Mouse (Mus musculus): ENCODE measurements around the gene Sec14l4. TPM values are rescaled to one million over a fixed set of nuclear protein-coding genes. Genes with fewer than 3 reads are reported as not detected.

Gene Sec14l4
- not detected in 2 replicates for total RNA-seq (2017)

GRCm38 (mm10) chr11:4031126-4031941 is at the start of gene Sec14l4:
Gene Sec14l4, plus strand, starts transcription at chr11:4031462.
- ATAC-seq (replicated peaks in 1 of 2; ENCODE audit: insufficient read depth in 1 of 2, low FRiP score in 2 of 2, low TSS enrichment in 1 of 2, low read depth in 1 of 2, poor library complexity in 2 of 2, severe bottlenecking in 2 of 2) = no peak

- no peak for ATAC-seq (replicated peaks in 1 of 2; ENCODE audit: insufficient read depth in 1 of 2, low FRiP score in 2 of 2, low TSS enrichment in 1 of 2, low read depth in 1 of 2, poor library complexity in 2 of 2, severe bottlenecking in 2 of 2)
These were observed 49.7 kb upstream of the Sec14l4 start for GRCm38 (mm10) chr11:3981536-3981935.

GRCm38 (mm10) chr11:3982275-3983209 is 48.7 kb upstream of the Sec14l4 start:
- no peak for ATAC-seq (replicated peaks in 1 of 2; ENCODE audit: insufficient read depth in 1 of 2, low FRiP score in 2 of 2, low TSS enrichment in 1 of 2, low read depth in 1 of 2, poor library complexity in 2 of 2, severe bottlenecking in 2 of 2)

- no peak for ATAC-seq (replicated peaks in 1 of 2; ENCODE audit: insufficient read depth in 1 of 2, low FRiP score in 2 of 2, low TSS enrichment in 1 of 2, low read depth in 1 of 2, poor library complexity in 2 of 2, severe bottlenecking in 2 of 2)
These were observed 47.9 kb upstream of the Sec14l4 start, which contains the start of gene Gal3st1 for GRCm38 (mm10) chr11:3983291-3983862. Gene Gal3st1, plus strand, starts transcription at chr11:3983636.

DNA sequence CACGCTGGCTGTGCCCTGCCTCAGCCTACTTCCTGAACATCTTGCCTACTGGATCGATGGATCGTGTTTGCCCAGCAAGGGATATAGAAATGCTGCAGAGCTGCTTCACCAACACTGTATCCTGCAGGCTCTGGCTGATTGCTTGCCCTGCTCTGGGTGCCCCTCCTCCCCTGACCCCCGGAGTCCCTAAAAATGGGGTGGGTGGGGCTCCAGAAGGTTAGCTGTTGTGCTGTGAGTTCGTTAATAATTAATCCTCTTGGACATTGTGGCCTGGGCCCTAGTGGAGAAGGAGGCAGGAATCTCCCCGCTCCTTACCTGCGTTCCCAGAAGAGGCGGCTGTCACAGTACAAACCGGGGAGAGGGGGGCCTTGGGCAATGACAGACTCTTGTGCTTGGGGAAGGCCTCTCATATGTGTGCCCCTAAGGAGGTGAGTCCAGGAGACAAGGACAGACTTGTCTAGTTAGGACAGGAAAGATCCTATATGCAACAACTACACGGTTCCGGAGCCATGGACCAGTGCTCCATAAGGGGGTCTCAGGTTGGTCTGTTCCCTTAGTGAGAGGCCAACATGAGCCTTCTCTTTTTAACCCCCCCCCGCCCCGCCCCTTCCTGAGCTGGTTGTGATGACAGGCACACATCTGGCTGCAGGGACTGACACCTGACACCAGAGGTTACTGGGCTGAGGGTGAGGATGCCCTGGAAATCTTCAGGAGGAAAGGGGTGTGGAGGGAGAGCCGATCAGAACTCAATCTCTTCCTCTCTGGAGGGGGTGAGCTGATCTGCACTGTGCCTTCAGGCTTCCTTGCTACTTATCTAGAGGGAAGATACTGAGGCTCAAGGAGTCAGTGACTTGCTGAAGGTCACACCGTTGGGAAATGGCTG is 47.2 kb upstream of the Sec14l4 start:
- ATAC-seq (replicated peaks in 1 of 2; ENCODE audit: insufficient read depth in 1 of 2, low FRiP score in 2 of 2, low TSS enrichment in 1 of 2, low read depth in 1 of 2, poor library complexity in 2 of 2, severe bottlenecking in 2 of 2) = no peak

DNA sequence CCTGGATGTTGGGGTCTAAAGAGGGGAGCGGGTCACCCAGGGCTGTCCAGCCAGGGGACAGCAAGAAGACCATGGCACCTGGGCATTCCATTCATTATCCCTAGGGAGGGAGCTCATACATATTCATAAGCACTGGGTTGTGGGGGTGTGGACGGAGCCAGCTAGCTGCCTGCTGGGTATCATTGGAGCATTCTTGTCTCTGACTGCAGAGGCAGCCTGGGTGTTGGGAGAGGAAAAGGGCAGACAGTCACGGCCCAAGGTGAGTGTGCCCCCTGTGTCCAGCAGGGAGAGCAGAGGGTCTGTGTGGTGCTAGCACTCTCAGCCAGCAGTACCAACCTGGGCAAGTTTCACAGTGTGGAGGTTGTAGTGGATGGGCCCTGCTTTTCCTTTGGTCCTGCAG is 41.5 kb upstream of the Sec14l4 start:
- ATAC-seq (replicated peaks in 1 of 2; ENCODE audit: insufficient read depth in 1 of 2, low FRiP score in 2 of 2, low TSS enrichment in 1 of 2, low read depth in 1 of 2, poor library complexity in 2 of 2, severe bottlenecking in 2 of 2) = no peak

- no peak for ATAC-seq (replicated peaks in 1 of 2; ENCODE audit: insufficient read depth in 1 of 2, low FRiP score in 2 of 2, low TSS enrichment in 1 of 2, low read depth in 1 of 2, poor library complexity in 2 of 2, severe bottlenecking in 2 of 2)
These were observed 38.1 kb upstream of the Sec14l4 start for GRCm38 (mm10) chr11:3993132-3993531.

DNA sequence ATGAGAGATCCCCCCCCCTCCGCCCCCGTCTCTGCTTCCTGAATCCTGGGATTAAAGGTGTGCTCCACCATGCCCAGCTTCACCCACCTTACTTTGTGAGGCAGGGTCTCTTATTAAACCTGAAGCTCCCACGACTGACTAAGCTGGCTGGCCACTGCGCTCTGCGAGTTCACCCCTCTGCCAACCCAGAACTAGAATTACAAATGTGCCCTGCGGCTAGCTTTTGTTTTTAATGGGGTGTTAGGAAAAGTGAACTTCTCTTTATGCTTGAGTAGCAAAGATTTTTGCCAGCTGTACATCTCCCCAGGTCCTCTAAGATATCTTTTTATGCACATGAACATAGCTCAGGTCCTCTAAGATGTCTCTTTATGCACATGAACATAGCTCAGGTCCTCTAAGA is 37.3 kb upstream of the Sec14l4 start:
- no peak for ATAC-seq (replicated peaks in 1 of 2; ENCODE audit: insufficient read depth in 1 of 2, low FRiP score in 2 of 2, low TSS enrichment in 1 of 2, low read depth in 1 of 2, poor library complexity in 2 of 2, severe bottlenecking in 2 of 2)

DNA sequence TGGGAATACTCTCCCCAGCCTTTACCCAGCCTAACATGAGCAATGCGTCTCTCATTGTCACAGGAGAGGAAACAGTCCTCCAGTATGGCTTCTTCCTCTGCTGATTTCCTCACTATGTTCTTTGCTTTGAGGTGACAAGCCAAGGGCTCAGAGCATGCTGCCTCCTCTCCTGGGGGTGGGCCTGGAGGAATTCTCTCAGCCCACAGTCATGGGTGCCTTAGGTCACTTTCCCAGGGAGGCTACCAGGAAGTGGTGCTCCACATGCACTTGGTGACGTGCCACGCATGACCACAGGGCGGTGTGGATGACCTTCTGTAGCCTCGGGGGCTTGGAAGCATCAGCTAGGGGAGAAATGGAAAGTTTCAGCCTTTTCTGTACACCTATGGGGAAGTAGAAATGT is 35.8 kb upstream of the Sec14l4 start:
- ATAC-seq (replicated peaks in 1 of 2; ENCODE audit: insufficient read depth in 1 of 2, low FRiP score in 2 of 2, low TSS enrichment in 1 of 2, low read depth in 1 of 2, poor library complexity in 2 of 2, severe bottlenecking in 2 of 2) = no peak

DNA sequence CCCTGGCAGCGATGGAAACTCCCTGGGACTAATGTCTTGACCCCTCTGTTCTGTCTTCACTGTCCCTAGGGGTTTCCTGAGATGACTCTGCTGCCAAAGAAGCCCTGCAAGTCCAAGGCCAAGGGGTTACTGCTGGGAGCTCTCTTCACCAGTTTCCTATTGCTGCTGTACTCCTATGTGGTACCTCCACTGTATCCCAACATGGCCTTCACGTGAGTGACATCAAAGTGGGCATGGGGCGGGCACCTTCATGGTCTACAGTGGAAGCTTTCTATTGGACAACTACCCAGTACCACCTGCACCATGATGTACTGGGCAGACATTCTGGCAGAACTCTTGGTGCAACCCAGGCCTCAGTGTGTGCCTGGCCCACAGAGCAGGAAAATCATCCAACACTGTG is 34.4 kb upstream of the Sec14l4 start:
- no peak for ATAC-seq (replicated peaks in 1 of 2; ENCODE audit: insufficient read depth in 1 of 2, low FRiP score in 2 of 2, low TSS enrichment in 1 of 2, low read depth in 1 of 2, poor library complexity in 2 of 2, severe bottlenecking in 2 of 2)

- ATAC-seq (replicated peaks in 1 of 2; ENCODE audit: insufficient read depth in 1 of 2, low FRiP score in 2 of 2, low TSS enrichment in 1 of 2, low read depth in 1 of 2, poor library complexity in 2 of 2, severe bottlenecking in 2 of 2) = peak; percentile 79 to 81
These were observed 33.1 kb upstream of the Sec14l4 start for GRCm38 (mm10) chr11:3997978-3998720.

DNA sequence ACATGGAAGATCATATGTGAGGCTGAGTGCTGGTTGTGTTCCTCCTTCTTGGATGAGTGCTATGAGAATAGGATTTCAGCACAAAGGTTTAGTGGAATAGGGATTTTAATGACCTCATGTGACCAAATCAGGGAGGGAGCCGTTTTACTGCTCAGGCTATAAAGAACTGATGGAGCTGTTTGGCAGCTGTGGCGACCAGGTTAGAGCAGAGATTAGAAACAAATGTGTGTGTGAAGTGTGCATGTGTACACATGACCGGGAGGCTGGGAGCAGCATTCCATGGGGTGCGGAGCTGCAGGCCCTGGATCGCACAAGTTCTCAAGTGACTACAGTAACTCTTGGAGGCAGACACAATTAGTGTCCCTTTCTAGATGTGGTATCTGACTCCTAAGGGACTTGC is 31.7 kb upstream of the Sec14l4 start:
- no peak for ATAC-seq (replicated peaks in 1 of 2; ENCODE audit: insufficient read depth in 1 of 2, low FRiP score in 2 of 2, low TSS enrichment in 1 of 2, low read depth in 1 of 2, poor library complexity in 2 of 2, severe bottlenecking in 2 of 2)

GRCm38 (mm10) chr11:4001603-4002002 is 29.7 kb upstream of the Sec14l4 start:
- peak; percentile 60 to 72 for ATAC-seq (replicated peaks in 1 of 2; ENCODE audit: insufficient read depth in 1 of 2, low FRiP score in 2 of 2, low TSS enrichment in 1 of 2, low read depth in 1 of 2, poor library complexity in 2 of 2, severe bottlenecking in 2 of 2)

GRCm38 (mm10) chr11:4005220-4005805 is 25.9 kb upstream of the Sec14l4 start:
- peak; percentile 38 to 44; a peak in 3 of 4 replicates for ATAC-seq (replicated peaks in 1 of 2; ENCODE audit: insufficient read depth in 1 of 2, low FRiP score in 2 of 2, low TSS enrichment in 1 of 2, low read depth in 1 of 2, poor library complexity in 2 of 2, severe bottlenecking in 2 of 2)

- ATAC-seq (replicated peaks in 1 of 2; ENCODE audit: insufficient read depth in 1 of 2, low FRiP score in 2 of 2, low TSS enrichment in 1 of 2, low read depth in 1 of 2, poor library complexity in 2 of 2, severe bottlenecking in 2 of 2) = no peak
These were observed 24.8 kb upstream of the Sec14l4 start for GRCm38 (mm10) chr11:4006462-4006861.

DNA sequence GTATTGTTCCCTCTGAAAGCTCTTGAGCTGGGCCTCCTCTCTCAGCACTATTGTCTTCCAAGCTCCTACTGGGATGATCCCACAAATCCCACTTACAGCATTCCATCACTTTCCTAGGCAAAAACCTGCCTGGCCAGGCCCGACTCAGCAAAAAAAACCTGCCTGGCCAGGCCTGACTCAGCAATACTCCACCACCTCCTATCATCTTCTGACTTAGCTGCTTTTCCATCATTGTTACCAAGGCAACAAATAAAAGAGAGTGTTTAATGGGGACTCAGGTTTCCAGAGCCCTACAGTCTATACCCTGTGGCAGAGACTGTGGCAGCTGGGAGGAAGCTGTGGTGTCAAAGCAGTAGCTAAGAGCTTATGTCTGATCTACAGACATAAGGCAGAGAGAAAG is 18.6 kb upstream of the Sec14l4 start:
- no peak for ATAC-seq (replicated peaks in 1 of 2; ENCODE audit: insufficient read depth in 1 of 2, low FRiP score in 2 of 2, low TSS enrichment in 1 of 2, low read depth in 1 of 2, poor library complexity in 2 of 2, severe bottlenecking in 2 of 2)
